Mouse (Mus musculus) lung, postnatal 0 days (tissue): ENCODE results near the gene Hcn2.

Source experiments
- CTCF ChIP-seq: IDR thresholded peaks from 2 replicates; pipeline ENCODE4 v1.5.1; 2016; ENCODE audit warnings: antibody characterized with exemption, mild to moderate bottlenecking
- EP300 ChIP-seq: IDR thresholded peaks from 2 replicates; pipeline ENCODE4 v1.6.1; 2016; ENCODE audit warnings: antibody characterized with exemption, mild to moderate bottlenecking, control low read depth

GRCm38 (mm10) chr10:79778006-79778405, 61.6 kb downstream of the Hcn2 start:
- TF ChIP-seq EP300 (0 out of 2 replicates have a peak, but pooled peaks have one; percentile 29), CTCF (no peak)
